Mouse (Mus musculus) testis, adult 2 months (tissue): Measurements from ENCODE around the gene Ahsg. TPM values are rescaled to one million over a fixed set of nuclear protein-coding genes. Genes with fewer than 3 reads are reported as not detected.

Source experiments
- H3K27ac ChIP-seq: fragments of 200-500 bp; 2 replicates; pipeline ENCODE4 v1.5.1; 2012; ENCODE audit warnings: low read depth, low read length; ENCODE audit not compliant: control insufficient read depth, insufficient read depth
- H3K27me3 ChIP-seq: fragments of 200-500 bp; 2 replicates; pipeline ENCODE4 v1.6.1; 2012; ENCODE audit warnings: mild to moderate bottlenecking, low read length, moderate library complexity; ENCODE audit not compliant: control insufficient read depth, insufficient read depth
- H3K36me3 ChIP-seq: fragments of 200-500 bp; 2 replicates; pipeline ENCODE4 v1.6.1; 2012; ENCODE audit warnings: mild to moderate bottlenecking, low read length; ENCODE audit not compliant: control insufficient read depth, insufficient read depth
- H3K4me1 ChIP-seq: fragments of 200-500 bp; 2 replicates; pipeline ENCODE4 v1.6.1; 2012; ENCODE audit warnings: low read length; ENCODE audit not compliant: control insufficient read depth, insufficient read depth
- H3K4me3 ChIP-seq: fragments of 200-500 bp; 2 replicates; pipeline ENCODE4 v1.5.1; 2012; ENCODE audit warnings: low read depth, mild to moderate bottlenecking, low read length, moderate library complexity, mixed read lengths; ENCODE audit not compliant: control insufficient read depth
- CTCF ChIP-seq: fragments of 200-500 bp; IDR thresholded peaks from 2 replicates; pipeline ENCODE4 v1.5.1; 2012; ENCODE audit warnings: low read depth, mild to moderate bottlenecking, inconsistent platforms, low read length, moderate library complexity; ENCODE audit not compliant: control insufficient read depth, insufficient read depth, insufficient replicate concordance
- POLR2A ChIP-seq: fragments of 200-500 bp; IDR thresholded peaks from 2 replicates; pipeline ENCODE4 v1.6.1; 2012; ENCODE audit warnings: low read depth, mild to moderate bottlenecking, inconsistent platforms, low read length, moderate library complexity; ENCODE audit not compliant: control insufficient read depth
- polyA plus RNA-seq: library from polyadenylated mRNA; depleted of rRNA; stranded (reverse); fragments of >200 nt; gene quantifications from 2 replicates; pipeline ENCODE4 v1.2.3, GENCODE M21; 2012

The Ahsg gene
- polyA plus RNA-seq, 1 experiment, result 0.15 TPM

GRCm38 (mm10) chr16:22886726-22887125, 4.4 kb upstream of the Ahsg start:
- Histone ChIP-seq H3K27ac (no peak overlapping the region), H3K4me3 (no peak overlapping the region), H3K27me3 (no peaks in the 10 kb centered on the region), H3K36me3 (no peaks in the 10 kb centered on the region), H3K4me1 (no peaks in the 10 kb centered on the region)
- TF ChIP-seq CTCF (no peak), POLR2A (no peak)

GRCm38 (mm10) chr16:22888835-22889234, 2.2 kb upstream of the Ahsg start:
- no peak overlapping the region for H3K27ac ChIP-seq

GRCm38 (mm10) chr16:22889716-22890115, 1.4 kb upstream of the Ahsg start:
- Histone ChIP-seq H3K27ac (no peak overlapping the region), H3K4me1 (peaks cover 3% of the 10 kb centered on the region; the same call in 1 of the 2 replicates), H3K36me3 (no peaks in the 10 kb centered on the region), H3K4me3 (no peak overlapping the region), H3K27me3 (no peaks in the 10 kb centered on the region)
- no peak for TF ChIP-seq CTCF
- TF ChIP-seq POLR2A, result no peak

More at GRCm38 (mm10) chr16:22888835-22889234, 2.2 kb upstream of the Ahsg start:
- Histone ChIP-seq H3K4me3 (no peak overlapping the region), H3K27me3 (no peaks in the 10 kb centered on the region), H3K36me3 (no peaks in the 10 kb centered on the region), H3K4me1 (no peaks in the 10 kb centered on the region)
- TF ChIP-seq POLR2A (no peak), CTCF (no peak)

- Histone ChIP-seq H3K4me1 (peaks cover 3% of the 10 kb centered on the region), H3K36me3 (no peaks in the 10 kb centered on the region), H3K27ac (no peak overlapping the region), H3K27me3 (no peaks in the 10 kb centered on the region), H3K4me3 (no peak overlapping the region)
- no peak for TF ChIP-seq POLR2A
Observed at GRCm38 (mm10) chr16:22891733-22892154, 667 bp downstream of the Ahsg start.

GRCm38 (mm10) chr16:22894095-22894494, 3.0 kb downstream of the Ahsg start:
- Histone ChIP-seq H3K36me3 (no peaks in the 10 kb centered on the region), H3K27me3 (no peaks in the 10 kb centered on the region), H3K4me1 (peaks cover 3% of the 10 kb centered on the region), H3K27ac (no peak overlapping the region), H3K4me3 (peak overlapping the region; percentile 17; the same call in 1 of the 2 replicates)
- TF ChIP-seq CTCF (no peak), POLR2A (no peak)

GRCm38 (mm10) chr16:22896618-22897017, 5.5 kb downstream of the Ahsg start:
- Histone ChIP-seq H3K4me1 (peaks cover 3% of the 10 kb centered on the region), H3K36me3 (no peaks in the 10 kb centered on the region), H3K27ac (no peak overlapping the region), H3K4me3 (no peak overlapping the region), H3K27me3 (no peaks in the 10 kb centered on the region)
- TF ChIP-seq POLR2A (no peak), CTCF (no peak)

- no peaks in the 10 kb centered on the region for H3K27me3 ChIP-seq
Observed at GRCm38 (mm10) chr16:22899346-22899745, 8.3 kb downstream of the Ahsg start.

GRCm38 (mm10) chr16:22899866-22900570, 8.9 kb downstream of the Ahsg start:
- Histone ChIP-seq H3K4me3 (no peak overlapping the region), H3K27ac (no peak overlapping the region), H3K4me1 (no peaks in the 10 kb centered on the region; the same call in 1 of the 2 replicates), H3K36me3 (no peaks in the 10 kb centered on the region), H3K27me3 (no peaks in the 10 kb centered on the region)
- TF ChIP-seq CTCF, result no peak
- TF ChIP-seq POLR2A, result no peak

More at GRCm38 (mm10) chr16:22899346-22899745, 8.3 kb downstream of the Ahsg start:
- TF ChIP-seq CTCF, result no peak
- TF ChIP-seq POLR2A, result no peak
- Histone ChIP-seq H3K4me3 (no peak overlapping the region), H3K27ac (no peak overlapping the region), H3K36me3 (no peaks in the 10 kb centered on the region), H3K4me1 (peaks cover 3% of the 10 kb centered on the region)
